Mouse (Mus musculus): ENCODE results near the gene Aldoc.

Gene Aldoc

GRCm38 (mm10) chr11:78363309-78364007, 40.7 kb downstream of the Aldoc start:
- DNase-seq = no peak

- DNase-seq = no peak
Measured at GRCm38 (mm10) chr11:78364103-78364502, 41.3 kb downstream of the Aldoc start.

GRCm38 (mm10) chr11:78367456-78368225, 44.9 kb downstream of the Aldoc start:
- no peak for DNase-seq

- DNase-seq = no peak
Measured at GRCm38 (mm10) chr11:78370389-78370788, 47.6 kb downstream of the Aldoc start.

- peak; percentile 84 for DNase-seq
Measured at GRCm38 (mm10) chr11:78371711-78372110, 48.9 kb downstream of the Aldoc start.

GRCm38 (mm10) chr11:78372166-78372565, 49.4 kb downstream of the Aldoc start:
- DNase-seq = no peak

- DNase-seq = peak; percentile 90
Measured at GRCm38 (mm10) chr11:78372610-78373009, 49.8 kb downstream of the Aldoc start.

GRCm38 (mm10) chr11:78374147-78374546, 51.4 kb downstream of the Aldoc start:
- no peak for DNase-seq
